Comparison of ENCODE assay signal across 9 mouse cellular contexts in genomic region chr15:40130880-40131478, GRCm38 (mm10). TPM values are rescaled to one million over a fixed set of nuclear protein-coding genes. Genes with fewer than 3 reads are reported as not detected.
DNase-seq lines count a peak whose midpoint lies in the region; ATAC-seq and TF ChIP-seq lines count a peak whose summit lies in the region.
"Had no signal": no experiment of that assay in that cellular context is flagged by ENCODE, and none has a peak within 500 bp of the region (broad histone marks: within the 10 kb centered on the region; RNA-seq: fewer than 3 reads in every experiment).

No protein-coding gene starts in this region.

- no peaks in the 10 kb centered on the region for H3K4me1 ChIP-seq in embryonic facial prominence, embryonic 10.5 days
- H3K4me1 ChIP-seq in heart, embryonic 11.5 days (ENCODE audit: control insufficient read depth, insufficient read depth, low read length), result 0 out of 2 replicates have a peak, but pooled peaks cover 7% of the 10 kb centered on the region
- H3K4me1 ChIP-seq in liver, postnatal 0 days (ENCODE audit: insufficient read depth), result no peaks in the 10 kb centered on the region
- peaks cover 5% of the 10 kb centered on the region; the same call in 1 of the 2 replicates for H3K4me1 ChIP-seq in olfactory bulb, adult 2 months (ENCODE audit: control insufficient read depth, insufficient read depth, low read length)

- H3K9me3 ChIP-seq in embryonic facial prominence, embryonic 10.5 days, result no peaks in the 10 kb centered on the region
- H3K9me3 ChIP-seq in heart, embryonic 11.5 days (replicated peaks; ENCODE audit: control insufficient read depth, low read length), result no peaks in the 10 kb centered on the region
- H3K9me3 ChIP-seq in liver, postnatal 0 days (ENCODE audit: low read length), result no peaks in the 10 kb centered on the region

- WGBS in embryonic facial prominence, embryonic 10.5 days, result 28% methylated on average over 15 of the region's 15 CpGs
- WGBS in heart, embryonic 11.5 days (ENCODE audit: insufficient replicate concordance), result 17% methylated on average over 15 of the region's 15 CpGs
- 14% methylated on average over 15 of the region's 15 CpGs for WGBS in liver, postnatal 0 days (ENCODE audit: insufficient replicate concordance)
- 20% methylated on average over 15 of the region's 15 CpGs for WGBS in olfactory bulb, adult 2 months

- TF ChIP-seq POLR2A in olfactory bulb, adult 2 months (IDR thresholded peaks at IDR 0.05; ENCODE audit: insufficient read depth, low read depth, low read length), result no peak

- peak; percentile 76 for DNase-seq in CD4-positive, CD25-positive, alpha-beta regulatory T cell, adult 2 months (ENCODE audit: low read depth, low spot score)
- peak; percentile 83 for DNase-seq in adrenal gland, postnatal 25 days
- DNase-seq in embryonic facial prominence, embryonic 10.5 days (ENCODE audit: low spot score), result peak; percentile 78
- peak; percentile 74 for DNase-seq in kidney, postnatal 14 days
- peak; percentile 80 for DNase-seq in liver, postnatal 0 days
- DNase-seq in thymus, postnatal 0 days (ENCODE audit: low spot score), result peak; percentile 74

- H3K27me3 ChIP-seq in embryonic facial prominence, embryonic 10.5 days (replicated peaks; ENCODE audit: low read depth, poor library complexity, severe bottlenecking), result 0 out of 2 replicates have a peak, but pooled peaks cover 6% of the 10 kb centered on the region
- H3K27me3 ChIP-seq in heart, embryonic 11.5 days (ENCODE audit: control insufficient read depth, insufficient read depth, low read length), result no peaks in the 10 kb centered on the region
- H3K27me3 ChIP-seq in liver, postnatal 0 days (ENCODE audit: insufficient read depth, low read length), result no peaks in the 10 kb centered on the region

- H3K27ac ChIP-seq in embryonic facial prominence, embryonic 10.5 days (replicated peaks), result no peak overlapping the region
- H3K27ac ChIP-seq in heart, embryonic 11.5 days (ENCODE audit: low read depth, low read length), result no peak overlapping the region
- H3K27ac ChIP-seq in liver, postnatal 0 days (ENCODE audit: low read depth), result no peak overlapping the region
- H3K27ac ChIP-seq in olfactory bulb, adult 2 months (ENCODE audit: insufficient read depth, low read depth, low read length), result no peak overlapping the region

- peak overlapping the region; percentile 21; the same call in 1 of the 2 replicates for H3K4me2 ChIP-seq in heart, embryonic 11.5 days
- peak overlapping the region; percentile 13; the same call in 1 of the 2 replicates for H3K4me2 ChIP-seq in liver, postnatal 0 days (ENCODE audit: low read depth, low read length)

- no peak overlapping the region for H3K4me3 ChIP-seq in embryonic facial prominence, embryonic 10.5 days
- H3K4me3 ChIP-seq in heart, embryonic 11.5 days (ENCODE audit: low read depth, low read length), result no peak overlapping the region
- no peak overlapping the region for H3K4me3 ChIP-seq in liver, postnatal 0 days (ENCODE audit: low read depth, low read length)
- no peak overlapping the region for H3K4me3 ChIP-seq in olfactory bulb, adult 2 months (ENCODE audit: insufficient read depth, low read depth, low read length)
- H3K4me3 ChIP-seq: erythroblast, embryonic 14.5 days had no signal

- H3K36me3 ChIP-seq in embryonic facial prominence, embryonic 10.5 days (replicated peaks), result no peaks in the 10 kb centered on the region
- H3K36me3 ChIP-seq in heart, embryonic 11.5 days (ENCODE audit: control insufficient read depth, insufficient read depth, low read length), result no peaks in the 10 kb centered on the region
- H3K36me3 ChIP-seq in liver, postnatal 0 days (replicated peaks; ENCODE audit: insufficient read depth, low read length), result no peaks in the 10 kb centered on the region

- TF ChIP-seq CTCF in liver, postnatal 0 days (IDR thresholded peaks at IDR 0.05; ENCODE audit: low read depth), result peak; percentile 95
- TF ChIP-seq CTCF in olfactory bulb, adult 2 months (IDR thresholded peaks at IDR 0.05; ENCODE audit: insufficient read depth, low read depth, low read length), result peak; percentile 88

- no peak overlapping the region for H3K9ac ChIP-seq in heart, embryonic 11.5 days (ENCODE audit: low read depth, low read length)
- H3K9ac ChIP-seq in liver, postnatal 0 days (replicated peaks), result no peak overlapping the region

- no peak for TF ChIP-seq EP300 in liver, postnatal 0 days (IDR thresholded peaks at IDR 0.05; ENCODE audit: low read depth)

- ATAC-seq in heart, embryonic 11.5 days (replicated peaks; ENCODE audit: insufficient number of reproducible peaks, low FRiP score, low TSS enrichment), result no peak
- no peak for ATAC-seq in liver, postnatal 0 days

RNA-seq across cellular contexts. Expression of gene 9330182O14Rik, which starts 3.2 kb away (rescaled TPM):
- total RNA-seq in adrenal gland, postnatal 25 days (2021), result 0.30 TPM in 1 of 2 replicates, not detected in the other
- not detected in 2 replicates for polyA plus RNA-seq in embryonic facial prominence, embryonic 10.5 days (2016; fragmentation: Nextera tagmentation; extraction: Ambion mirVana)
- not detected in 2 replicates for polyA plus RNA-seq in heart, embryonic 11.5 days (2014; fragmentation: Nextera tagmentation; extraction: Ambion mirVana)
- polyA plus RNA-seq in liver, postnatal 0 days (2015; fragmentation: Nextera tagmentation; extraction: Ambion mirVana), result not detected in 2 replicates
- polyA plus RNA-seq in olfactory bulb, adult 2 months (2012; ENCODE audit: insufficient read depth, insufficient read length, low replicate concordance, missing spikeins), result not detected in 2 replicates
- polyA plus RNA-seq in thymus, postnatal 0 days (2015; fragmentation: Nextera tagmentation; extraction: Ambion mirVana), result 0.73 TPM in 1 of 2 replicates, not detected in the other
- polyA plus RNA-seq: erythroblast, embryonic 14.5 days had no signal
